Mouse (Mus musculus): ENCODE data around the gene Olfr1161. TPM values are rescaled to one million over a fixed set of nuclear protein-coding genes. Genes with fewer than 3 reads are reported as not detected.

The Olfr1161 gene
- polyA plus RNA-seq (2014; fragmentation: Illumina TruSeq; extraction: RNeasy Lipid Tissue Mini Kit (QIAGEN cat#74804); ENCODE audit: insufficient read depth, low read depth, low replicate concordance) = not detected

DNA sequence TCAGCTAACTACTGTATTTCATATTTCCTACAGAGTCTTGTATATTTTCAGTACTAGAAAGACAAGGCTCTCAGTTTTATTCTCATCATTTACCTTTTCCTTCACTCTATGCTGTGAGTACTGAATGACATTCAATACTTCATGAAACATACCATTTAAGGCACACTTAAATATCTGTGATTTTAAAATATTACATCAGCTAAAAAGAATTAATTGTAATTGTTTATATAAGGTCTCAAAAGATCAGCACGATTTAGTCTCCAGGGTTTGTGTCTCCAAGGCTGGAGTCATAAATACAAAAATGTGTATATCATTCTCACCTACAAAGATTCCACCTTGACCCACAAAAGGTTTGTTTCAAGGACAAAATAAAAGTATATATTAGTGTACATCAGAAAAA lies at the start of gene Olfr1161:
Gene Olfr1161, plus strand, starts transcription at position 301 of the 400 bp plus-strand sequence.

DNA sequence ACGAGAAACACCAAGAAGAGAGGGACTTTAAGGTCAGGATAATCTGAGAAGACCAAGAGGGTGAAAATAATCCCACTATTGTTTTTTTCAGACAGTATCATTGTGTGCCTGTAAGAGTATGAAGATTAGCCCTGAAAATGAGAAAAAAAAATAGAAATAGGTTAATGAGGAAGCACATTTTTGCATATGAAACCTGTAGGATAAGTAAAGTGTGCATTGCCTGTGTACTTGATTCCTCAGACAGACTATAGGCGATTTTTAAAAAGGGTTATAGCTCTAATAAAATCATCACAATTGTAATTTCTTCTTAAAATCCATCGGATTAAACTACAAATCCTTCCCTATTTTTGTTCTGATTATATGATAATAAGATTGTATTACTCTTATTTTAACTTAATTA lies 48.0 kb upstream of the Olfr1161 start, which contains the start of gene Olfr74:
Gene Olfr74, minus strand, starts transcription at position 101 of the 400 bp plus-strand sequence.

DNA sequence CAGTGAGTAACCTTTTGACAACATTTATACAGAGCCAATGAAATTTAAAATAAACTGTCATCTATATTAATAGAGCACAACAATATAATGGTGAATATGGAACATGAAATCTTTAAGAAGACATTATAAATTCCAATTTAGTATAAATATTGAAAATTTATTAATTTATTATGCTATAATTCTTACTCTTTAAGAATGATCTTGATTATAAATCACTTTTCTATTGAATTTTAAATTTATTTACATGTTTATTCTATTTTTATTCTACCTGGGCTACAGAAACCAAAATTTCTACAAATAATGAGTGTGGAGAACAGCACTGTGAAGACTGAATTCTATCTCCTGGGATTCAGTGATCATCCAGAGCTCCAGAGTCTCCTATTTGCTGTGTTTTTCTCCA lies 32.8 kb upstream of the Olfr1161 start, which contains the start of gene Olfr1158:
Gene Olfr1158, plus strand, starts transcription at position 301 of the 400 bp plus-strand sequence.

DNA sequence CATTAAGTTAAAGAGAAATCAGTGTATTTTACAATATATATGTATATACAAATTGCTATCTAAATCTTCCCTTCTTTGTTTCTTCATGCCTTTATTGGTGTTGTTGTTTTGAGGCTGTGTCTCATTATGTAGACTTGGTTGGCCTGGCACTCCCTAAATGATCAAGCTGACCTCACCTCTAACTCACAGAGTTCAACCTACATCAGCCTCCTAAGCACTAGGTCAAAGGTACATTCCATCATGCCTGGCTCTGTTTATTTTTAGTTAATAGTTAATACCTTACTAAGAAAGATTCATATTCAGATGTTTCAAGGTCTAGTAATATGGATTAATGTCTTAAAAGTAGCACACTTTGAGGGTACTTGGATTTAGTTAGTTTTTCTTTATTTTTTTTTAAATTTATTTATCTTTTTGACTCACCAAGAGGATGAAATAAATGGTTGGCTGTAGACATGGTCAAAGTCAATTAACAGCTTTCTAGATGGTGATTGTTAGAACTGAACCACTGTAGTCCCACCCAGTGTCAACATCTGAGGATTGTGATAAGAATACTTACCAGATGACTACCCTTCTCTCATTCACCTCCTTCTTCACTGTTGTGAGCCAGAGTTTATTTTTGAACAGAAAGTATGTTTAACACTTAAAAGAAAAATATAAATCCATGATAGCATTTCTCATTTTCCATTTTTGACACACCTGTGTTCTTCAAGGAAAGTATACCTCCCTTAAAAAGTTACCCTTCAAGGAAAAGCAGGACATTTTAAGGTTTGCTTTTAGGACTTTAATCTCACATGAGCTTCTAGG lies 14.9 kb upstream of the Olfr1161 start, which contains the start of gene Olfr1160:
Gene Olfr1160, minus strand, starts transcription at position 754 of the 804 bp plus-strand sequence.

DNA sequence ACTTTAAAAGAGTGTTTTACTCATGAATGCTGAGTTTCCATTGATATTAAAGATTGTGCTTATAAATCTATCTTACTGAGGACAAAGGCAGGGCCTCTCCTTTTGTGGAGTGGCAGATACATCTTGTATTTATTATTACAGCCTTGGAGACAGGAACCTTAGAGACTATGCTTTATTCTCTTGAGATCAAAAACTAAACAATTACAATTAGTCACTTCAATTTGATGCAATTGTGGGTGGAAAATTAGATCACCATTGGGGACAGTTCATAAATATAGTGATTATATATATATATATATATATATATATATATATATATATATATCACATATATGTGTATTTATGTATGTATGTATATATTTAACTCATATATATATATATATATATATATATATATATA lies 15.0 kb downstream of the Olfr1161 start, which contains the start of gene Olfr73:
Gene Olfr73, minus strand, starts transcription at position 101 of the 400 bp plus-strand sequence.

DNA sequence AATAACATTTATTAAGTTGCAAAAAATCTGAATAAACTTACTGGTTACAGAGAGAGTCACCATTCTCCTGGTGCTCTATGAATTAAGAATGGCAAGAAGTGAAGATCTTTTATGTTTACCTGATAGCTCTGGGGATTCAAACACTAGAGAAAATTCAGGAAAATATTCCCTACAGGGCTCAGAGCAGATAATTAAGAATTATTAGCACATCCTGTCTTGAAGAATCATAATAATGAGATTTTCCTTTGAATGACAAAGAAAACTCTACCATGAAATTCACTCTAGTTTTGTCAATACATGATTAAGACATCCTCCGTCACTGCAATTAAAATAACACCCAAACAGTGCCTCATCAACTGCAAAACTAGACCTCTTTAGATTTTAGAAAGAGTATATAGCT lies 28.5 kb downstream of the Olfr1161 start, which contains the start of gene Olfr1162:
Gene Olfr1162, minus strand, starts transcription at position 101 of the 400 bp plus-strand sequence.

DNA sequence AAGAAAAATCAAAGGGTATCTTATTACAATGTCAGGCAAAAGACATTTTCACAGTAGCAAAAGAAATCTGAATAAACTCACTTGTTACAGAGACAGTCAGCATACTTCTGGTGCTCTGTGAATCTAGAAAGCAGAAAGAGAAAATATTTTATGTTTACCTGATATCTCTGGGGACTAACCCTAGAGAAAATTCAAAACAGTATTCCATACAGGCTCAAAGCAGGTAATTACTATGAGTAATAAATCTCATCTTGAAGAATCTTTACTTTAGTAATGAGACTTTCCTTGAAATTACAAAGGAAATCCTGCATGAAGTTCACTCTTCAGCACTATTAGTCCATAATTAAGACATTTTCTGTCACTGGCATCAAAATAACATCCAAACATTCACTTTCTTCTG lies 49.2 kb downstream of the Olfr1161 start, which contains the start of gene Olfr1163:
Gene Olfr1163, minus strand, starts transcription at position 101 of the 400 bp plus-strand sequence.

Other genes with a start within 250 kb of the Olfr1161 start
- gene Olfr152, start 243.3 kb upstream of the Olfr1161 start, polyA plus RNA-seq (2014; fragmentation: Illumina TruSeq; extraction: RNeasy Lipid Tissue Mini Kit (QIAGEN cat#74804); ENCODE audit: insufficient read depth, low read depth, low replicate concordance) = not detected
- not detected for gene Olfr1143, start 222.2 kb upstream of the Olfr1161 start, polyA plus RNA-seq (2014; fragmentation: Illumina TruSeq; extraction: RNeasy Lipid Tissue Mini Kit (QIAGEN cat#74804); ENCODE audit: insufficient read depth, low read depth, low replicate concordance)
- gene Olfr1145, start 213.0 kb upstream of the Olfr1161 start, polyA plus RNA-seq (2014; fragmentation: Illumina TruSeq; extraction: RNeasy Lipid Tissue Mini Kit (QIAGEN cat#74804); ENCODE audit: insufficient read depth, low read depth, low replicate concordance) = not detected
- not detected for gene Olfr1148, start 192.2 kb upstream of the Olfr1161 start, polyA plus RNA-seq (2014; fragmentation: Illumina TruSeq; extraction: RNeasy Lipid Tissue Mini Kit (QIAGEN cat#74804); ENCODE audit: insufficient read depth, low read depth, low replicate concordance)
- not detected for gene Olfr1150-ps1, start 178.8 kb upstream of the Olfr1161 start, polyA plus RNA-seq (2014; fragmentation: Illumina TruSeq; extraction: RNeasy Lipid Tissue Mini Kit (QIAGEN cat#74804); ENCODE audit: insufficient read depth, low read depth, low replicate concordance)
- gene Olfr1151, start 166.9 kb upstream of the Olfr1161 start, polyA plus RNA-seq (2014; fragmentation: Illumina TruSeq; extraction: RNeasy Lipid Tissue Mini Kit (QIAGEN cat#74804); ENCODE audit: insufficient read depth, low read depth, low replicate concordance) = not detected
- not detected for gene Olfr1152, start 156.3 kb upstream of the Olfr1161 start, polyA plus RNA-seq (2014; fragmentation: Illumina TruSeq; extraction: RNeasy Lipid Tissue Mini Kit (QIAGEN cat#74804); ENCODE audit: insufficient read depth, low read depth, low replicate concordance)
- gene Olfr1153, start 127.8 kb upstream of the Olfr1161 start, polyA plus RNA-seq (2014; fragmentation: Illumina TruSeq; extraction: RNeasy Lipid Tissue Mini Kit (QIAGEN cat#74804); ENCODE audit: insufficient read depth, low read depth, low replicate concordance) = not detected
- not detected for gene Olfr1154, start 117.6 kb upstream of the Olfr1161 start, polyA plus RNA-seq (2014; fragmentation: Illumina TruSeq; extraction: RNeasy Lipid Tissue Mini Kit (QIAGEN cat#74804); ENCODE audit: insufficient read depth, low read depth, low replicate concordance)
- not detected for gene Olfr1155, start 77.6 kb upstream of the Olfr1161 start, polyA plus RNA-seq (2014; fragmentation: Illumina TruSeq; extraction: RNeasy Lipid Tissue Mini Kit (QIAGEN cat#74804); ENCODE audit: insufficient read depth, low read depth, low replicate concordance)
- not detected for gene Olfr1156, start 69.7 kb upstream of the Olfr1161 start, polyA plus RNA-seq (2014; fragmentation: Illumina TruSeq; extraction: RNeasy Lipid Tissue Mini Kit (QIAGEN cat#74804); ENCODE audit: insufficient read depth, low read depth, low replicate concordance)
- not detected for gene Olfr1157, start 54.5 kb upstream of the Olfr1161 start, polyA plus RNA-seq (2014; fragmentation: Illumina TruSeq; extraction: RNeasy Lipid Tissue Mini Kit (QIAGEN cat#74804); ENCODE audit: insufficient read depth, low read depth, low replicate concordance)
- not detected for gene Olfr74, start 48.1 kb upstream of the Olfr1161 start, polyA plus RNA-seq (2014; fragmentation: Illumina TruSeq; extraction: RNeasy Lipid Tissue Mini Kit (QIAGEN cat#74804); ENCODE audit: insufficient read depth, low read depth, low replicate concordance)
- gene Olfr1158, start 32.7 kb upstream of the Olfr1161 start, polyA plus RNA-seq (2014; fragmentation: Illumina TruSeq; extraction: RNeasy Lipid Tissue Mini Kit (QIAGEN cat#74804); ENCODE audit: insufficient read depth, low read depth, low replicate concordance) = not detected
- gene Olfr1160, start 14.5 kb upstream of the Olfr1161 start, polyA plus RNA-seq (2014; fragmentation: Illumina TruSeq; extraction: RNeasy Lipid Tissue Mini Kit (QIAGEN cat#74804); ENCODE audit: insufficient read depth, low read depth, low replicate concordance) = not detected
- gene Olfr73, start 14.9 kb downstream of the Olfr1161 start, polyA plus RNA-seq (2014; fragmentation: Illumina TruSeq; extraction: RNeasy Lipid Tissue Mini Kit (QIAGEN cat#74804); ENCODE audit: insufficient read depth, low read depth, low replicate concordance) = not detected
- gene Olfr1162, start 28.4 kb downstream of the Olfr1161 start, polyA plus RNA-seq (2014; fragmentation: Illumina TruSeq; extraction: RNeasy Lipid Tissue Mini Kit (QIAGEN cat#74804); ENCODE audit: insufficient read depth, low read depth, low replicate concordance) = not detected
- gene Olfr1163, start 49.1 kb downstream of the Olfr1161 start, polyA plus RNA-seq (2014; fragmentation: Illumina TruSeq; extraction: RNeasy Lipid Tissue Mini Kit (QIAGEN cat#74804); ENCODE audit: insufficient read depth, low read depth, low replicate concordance) = not detected
- gene Olfr1164, start 71.2 kb downstream of the Olfr1161 start, polyA plus RNA-seq (2014; fragmentation: Illumina TruSeq; extraction: RNeasy Lipid Tissue Mini Kit (QIAGEN cat#74804); ENCODE audit: insufficient read depth, low read depth, low replicate concordance) = not detected
- gene Olfr1166, start 105.5 kb downstream of the Olfr1161 start, polyA plus RNA-seq (2014; fragmentation: Illumina TruSeq; extraction: RNeasy Lipid Tissue Mini Kit (QIAGEN cat#74804); ENCODE audit: insufficient read depth, low read depth, low replicate concordance) = not detected
- gene Olfr1167, start 132.4 kb downstream of the Olfr1161 start, polyA plus RNA-seq (2014; fragmentation: Illumina TruSeq; extraction: RNeasy Lipid Tissue Mini Kit (QIAGEN cat#74804); ENCODE audit: insufficient read depth, low read depth, low replicate concordance) = not detected
- gene Olfr1168, start 159.1 kb downstream of the Olfr1161 start, polyA plus RNA-seq (2014; fragmentation: Illumina TruSeq; extraction: RNeasy Lipid Tissue Mini Kit (QIAGEN cat#74804); ENCODE audit: insufficient read depth, low read depth, low replicate concordance) = not detected
- not detected for gene Olfr1170, start 205.6 kb downstream of the Olfr1161 start, polyA plus RNA-seq (2014; fragmentation: Illumina TruSeq; extraction: RNeasy Lipid Tissue Mini Kit (QIAGEN cat#74804); ENCODE audit: insufficient read depth, low read depth, low replicate concordance)